Mouse (Mus musculus) cerebral cortex, adult 2 months (tissue): Measurements from ENCODE around the gene March11.

Source experiments
- WGBS: fragments of 180-500 bp; shearing (Covaris S2); methylation state at CpG from one replicate; pipeline ENCODE4 v1.1.7; 2018; 5-methylcytosine and 5-hydroxymethylcytosine counted together

Gene March11

DNA sequence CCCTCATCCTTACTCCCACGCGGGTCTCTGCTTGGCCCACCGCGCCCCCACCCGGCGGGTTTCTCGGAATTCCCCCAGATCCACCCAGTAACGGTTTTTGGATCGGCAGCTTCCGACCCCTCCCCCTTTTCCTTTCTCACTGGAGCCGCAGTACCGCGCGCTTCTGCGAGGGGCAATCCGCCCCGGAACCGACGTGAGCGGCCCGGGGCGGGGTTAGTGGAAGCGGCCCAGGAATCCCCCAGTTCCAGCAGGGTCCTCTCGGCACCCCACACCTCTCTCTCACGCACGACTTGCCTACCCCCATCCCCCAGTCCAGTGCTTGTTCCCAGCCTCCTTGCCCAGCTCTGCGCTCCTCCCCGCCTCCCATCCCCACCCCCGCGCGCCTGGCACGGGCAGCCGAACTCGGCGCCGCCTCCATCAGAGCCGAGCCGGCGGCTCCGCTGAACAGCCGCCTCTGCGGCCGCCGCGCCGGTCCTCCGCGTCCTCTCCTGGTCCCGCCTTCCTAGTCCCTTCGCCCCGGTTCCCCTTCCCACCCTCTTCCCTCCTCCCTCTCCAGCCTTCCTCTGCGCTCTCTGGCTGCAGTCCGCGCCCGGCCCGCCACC lies at the start of gene March11:
Gene March11, plus strand, starts transcription at position 420 of the 602 bp plus-strand sequence.
- WGBS: 1% methylated on average over 53 of the region's 56 CpGs

DNA sequence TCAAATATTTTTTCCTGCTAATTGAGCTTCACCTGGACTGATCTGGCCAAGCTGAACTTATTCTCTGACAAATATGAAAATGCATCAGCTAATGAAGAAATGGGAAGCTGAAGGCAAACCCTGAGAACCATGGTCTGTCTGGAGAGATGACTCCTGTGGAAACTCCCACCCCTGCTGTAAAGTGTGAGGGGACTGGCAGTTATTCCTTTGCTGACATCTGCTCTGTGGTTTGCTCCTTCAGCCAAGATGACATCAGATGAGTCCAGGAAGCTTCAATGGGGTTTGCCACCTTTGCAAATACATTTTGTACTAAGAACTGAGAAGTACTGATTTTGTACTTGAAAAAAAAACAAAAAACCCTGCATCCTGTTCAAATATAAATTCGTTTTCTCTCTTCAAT lies 46.5 kb upstream of the March11 start:
- 50% methylated on average over 1 of the region's 1 CpGs for WGBS

DNA sequence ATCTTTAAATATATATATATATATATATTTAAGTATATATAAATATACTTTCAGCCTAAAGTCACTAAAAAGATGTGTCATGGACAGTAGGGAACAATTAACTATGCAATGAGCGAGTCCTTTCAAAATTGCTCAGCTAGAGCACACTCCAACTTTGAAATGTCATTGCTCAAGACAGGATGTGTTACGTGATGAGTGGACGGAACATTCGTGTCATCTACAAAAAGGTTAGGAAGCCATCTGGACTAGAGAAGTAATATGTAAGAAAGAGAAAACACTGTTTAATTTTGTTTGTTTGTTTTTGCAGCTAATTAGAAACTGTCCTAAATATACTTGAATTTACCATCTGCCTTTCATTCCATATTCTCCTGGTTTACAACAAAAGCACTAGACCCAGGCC lies 39.3 kb upstream of the March11 start:
- 78% methylated on average over 4 of the region's 4 CpGs for WGBS

DNA sequence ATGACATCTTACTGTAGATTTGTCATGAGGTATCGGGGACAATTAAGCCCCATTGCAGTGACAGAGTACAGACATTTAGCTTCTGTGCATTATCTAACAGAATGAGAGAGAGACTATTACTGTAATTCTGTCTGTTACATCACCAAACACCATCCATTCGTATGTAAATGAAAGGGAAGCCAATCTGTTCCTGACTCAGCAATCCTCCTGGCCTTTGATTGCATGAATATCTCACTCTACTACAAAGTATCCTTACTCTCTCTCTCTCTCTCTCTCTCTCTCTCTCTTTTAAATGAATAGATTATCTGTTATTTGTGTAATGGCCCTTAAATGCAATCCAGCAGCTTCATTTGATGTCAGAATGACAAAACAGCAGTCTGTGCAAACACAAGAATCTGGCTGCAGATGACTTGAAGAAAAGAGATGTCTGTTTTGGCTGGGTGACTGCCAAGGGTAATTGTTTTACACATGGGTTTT lies 32.8 kb upstream of the March11 start:
- WGBS: 40% methylated on average over 2 of the region's 2 CpGs

DNA sequence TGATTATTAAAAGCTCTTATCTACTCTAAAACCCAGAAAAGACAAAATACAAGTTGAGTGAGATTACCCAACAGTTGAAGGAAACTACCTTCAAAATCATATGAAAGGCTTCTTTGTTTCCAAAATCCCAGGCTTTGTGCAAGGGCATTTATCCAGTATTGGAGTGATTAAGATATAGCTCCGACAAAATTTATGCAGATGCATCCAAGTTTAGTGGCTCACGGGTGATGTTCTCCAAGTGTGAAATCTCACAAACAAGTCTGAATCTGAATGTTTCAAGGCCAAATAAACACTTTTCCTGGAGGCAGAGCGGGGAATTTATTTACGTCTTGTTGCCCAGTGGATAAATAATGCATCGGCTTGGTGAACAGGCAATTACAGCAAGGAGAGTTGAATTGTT lies 32.2 kb upstream of the March11 start:
- WGBS: 46% methylated on average over 5 of the region's 5 CpGs

DNA sequence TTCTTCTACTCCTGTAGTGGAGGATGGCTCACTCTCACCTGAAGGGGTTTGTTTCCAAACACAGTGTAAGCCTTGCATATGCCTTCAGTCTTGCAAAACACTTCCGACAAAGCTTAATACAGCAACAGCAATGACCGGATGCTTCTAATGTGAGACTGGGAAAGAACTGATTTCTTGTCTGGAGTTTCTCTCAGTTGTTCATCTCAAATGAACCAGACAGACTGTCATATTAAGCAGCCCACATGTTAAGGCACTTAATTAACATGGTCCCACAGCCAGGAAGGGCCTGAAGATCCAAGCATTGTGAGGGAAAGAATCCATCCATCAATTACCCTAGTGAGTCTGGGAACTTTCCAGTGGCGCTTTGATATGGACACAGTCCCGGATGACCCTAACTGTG lies 17.0 kb upstream of the March11 start:
- 92% methylated on average over 4 of the region's 4 CpGs for WGBS

DNA sequence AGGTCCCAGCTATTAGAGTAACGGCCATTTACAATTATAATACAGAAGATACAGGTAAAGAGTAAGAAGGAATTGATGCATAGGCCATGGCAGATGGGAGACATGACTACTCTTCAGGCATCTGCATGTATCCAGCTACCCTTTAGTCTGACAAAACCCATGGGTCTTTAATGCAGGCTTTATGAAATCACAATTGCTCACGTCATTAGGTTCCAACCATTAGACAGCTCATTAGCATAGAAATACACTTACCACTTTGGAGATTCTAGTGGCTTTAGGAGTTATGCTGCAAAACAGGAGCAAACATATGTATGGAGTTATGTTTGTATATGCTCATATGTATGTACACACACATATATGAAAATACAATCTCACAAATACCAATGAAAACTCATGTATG lies 16.0 kb upstream of the March11 start:
- 78% methylated on average over 2 of the region's 2 CpGs for WGBS

DNA sequence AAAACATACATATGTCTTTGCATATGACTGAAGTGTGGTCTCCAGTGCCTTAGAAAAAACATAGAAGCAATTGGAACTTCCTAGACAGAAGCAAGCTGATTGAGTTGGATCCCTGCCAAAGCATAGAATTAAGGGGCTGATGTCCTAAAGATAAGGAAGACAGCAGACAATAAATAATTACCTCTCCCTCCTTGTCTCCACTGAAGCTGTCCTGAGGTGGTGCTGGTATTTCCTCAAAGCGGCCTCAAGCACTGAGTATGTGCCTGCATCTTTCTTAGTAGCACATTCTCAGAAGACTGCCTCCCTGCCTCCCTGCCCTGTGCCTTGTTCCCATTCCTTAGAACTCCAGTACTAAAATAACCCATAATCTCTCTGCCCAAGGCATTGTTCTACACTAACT lies 15.6 kb upstream of the March11 start:
- WGBS: 75% methylated on average over 1 of the region's 1 CpGs

DNA sequence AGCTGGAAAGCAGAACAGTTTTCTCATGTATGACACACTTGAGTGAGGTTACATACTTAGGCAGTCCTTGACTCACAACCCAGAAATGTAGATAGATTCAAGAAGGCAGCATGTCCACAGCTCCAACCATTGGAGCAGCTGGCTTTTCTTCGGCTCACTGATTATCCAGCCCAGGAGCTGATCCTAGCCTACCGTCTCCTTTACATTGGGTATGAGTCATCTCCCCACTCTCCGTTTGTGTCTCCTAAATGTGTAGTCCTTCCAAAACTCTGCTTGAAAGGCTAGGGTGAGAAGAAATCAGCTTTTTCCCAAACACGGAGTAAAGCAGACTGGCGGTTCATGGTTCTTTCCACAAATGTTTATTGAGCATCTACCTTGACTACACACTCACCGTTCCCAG lies 10.2 kb upstream of the March11 start:
- 65% methylated on average over 6 of the region's 6 CpGs for WGBS

DNA sequence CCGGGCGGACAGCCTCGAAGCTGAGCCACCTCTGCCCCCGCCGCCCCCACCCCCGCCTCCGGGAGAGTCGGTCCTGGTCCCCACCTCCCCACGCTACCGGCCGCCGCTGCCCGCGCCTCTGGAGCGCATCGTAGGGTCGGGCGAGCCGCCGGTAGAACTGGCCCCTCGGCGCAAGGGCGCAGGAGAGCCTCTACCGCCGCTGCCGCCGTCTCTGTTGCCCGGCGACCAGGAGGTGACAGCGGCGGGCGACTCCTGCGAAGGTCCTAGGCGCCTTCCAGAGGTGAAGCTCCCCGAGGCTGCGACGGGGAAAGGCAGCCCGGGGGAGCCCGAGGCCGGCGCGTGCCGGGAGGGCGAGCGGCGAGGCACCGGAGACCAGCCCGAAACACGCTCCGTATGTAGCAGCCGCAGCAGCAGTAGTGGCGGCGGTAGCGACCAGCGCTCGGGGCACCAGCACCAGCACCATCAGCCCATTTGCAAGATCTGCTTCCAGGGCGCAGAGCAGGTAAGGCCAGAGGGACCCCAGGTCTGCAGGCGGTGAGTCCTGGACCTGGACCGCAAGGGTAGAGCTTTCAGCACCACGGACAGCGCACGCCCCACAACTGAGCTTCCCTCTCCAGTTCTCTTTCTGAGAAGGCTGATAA lies 563 bp downstream of the March11 start:
- under 1% methylated on average over 61 of the region's 62 CpGs for WGBS

DNA sequence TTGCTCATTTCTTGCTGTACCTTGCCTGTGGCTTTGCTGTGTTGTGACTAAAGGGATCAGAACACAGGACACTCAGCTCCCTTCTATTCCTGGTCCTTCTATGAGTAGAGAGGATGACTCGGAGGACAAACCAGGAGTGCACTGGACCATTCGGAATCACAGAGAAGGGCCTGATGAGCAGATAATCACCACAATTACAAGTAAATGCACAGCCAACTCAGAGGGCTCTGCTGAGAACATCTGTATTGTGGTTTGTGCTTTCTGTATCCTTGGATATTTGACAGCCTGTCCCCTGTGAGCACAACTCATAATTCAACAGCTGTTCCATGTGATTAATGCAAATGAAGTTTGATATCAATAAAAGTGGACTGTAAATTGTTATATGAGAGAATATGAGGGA lies 11.0 kb downstream of the March11 start:
- 81% methylated on average over 2 of the region's 2 CpGs for WGBS

DNA sequence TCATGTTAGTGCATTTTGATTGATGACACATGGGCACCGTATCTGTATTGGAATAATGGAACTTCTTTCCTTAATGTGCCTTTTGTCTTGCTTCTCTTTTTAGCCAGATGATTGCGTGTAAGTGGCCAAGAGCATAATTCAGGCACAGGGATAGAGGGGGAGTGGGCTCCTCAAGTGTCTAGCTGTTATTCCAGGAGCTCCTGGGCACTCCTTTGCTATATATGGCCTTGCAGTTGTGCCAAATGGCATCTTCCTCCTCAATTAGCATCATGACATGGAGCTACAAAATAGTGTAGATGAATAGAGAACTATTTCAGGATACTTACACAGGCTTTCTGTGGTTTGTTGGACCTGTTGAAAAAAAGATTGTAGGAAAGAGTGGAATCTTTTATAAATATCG lies 11.6 kb downstream of the March11 start:
- whole genome bisulfite sequencing: 76% methylated on average over 3 of the region's 3 CpGs

DNA sequence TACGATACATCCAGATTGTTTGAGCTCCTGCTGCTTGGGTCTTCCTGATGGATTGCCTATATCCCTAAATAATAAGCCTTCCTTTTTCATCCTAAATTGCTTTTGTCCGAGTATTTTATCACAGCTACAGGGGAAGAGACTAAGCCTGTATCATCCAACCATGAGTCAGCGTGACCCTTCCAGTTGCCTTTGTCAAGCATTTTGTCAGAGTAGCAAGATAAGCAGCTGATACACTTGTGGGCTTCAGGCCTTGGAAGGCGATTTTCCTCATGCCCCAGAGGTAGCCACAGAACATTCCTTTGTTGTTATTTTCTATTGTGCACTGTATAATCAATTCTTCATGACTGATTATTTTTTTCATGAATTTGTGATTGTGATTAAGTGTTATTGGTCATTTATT lies 14.0 kb downstream of the March11 start:
- 89% methylated on average over 4 of the region's 4 CpGs for WGBS

DNA sequence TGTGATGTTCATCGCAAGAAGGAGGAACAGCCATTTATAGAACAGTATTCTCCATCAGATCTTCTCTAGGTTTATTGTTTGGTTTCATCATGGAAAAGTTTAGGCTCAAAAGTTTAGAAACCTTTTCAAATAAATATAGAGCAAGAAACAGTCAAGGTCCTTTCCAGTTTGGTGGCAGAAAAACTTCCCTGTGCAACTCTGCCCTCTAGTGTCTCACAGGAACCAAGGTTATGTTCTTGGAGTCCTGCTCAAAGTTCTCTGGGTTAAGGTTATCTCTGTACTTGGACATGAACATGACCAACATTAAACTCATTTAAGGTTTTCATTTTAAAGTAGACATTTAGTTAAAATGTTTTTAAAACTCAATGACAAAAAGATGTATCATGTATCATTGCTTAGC lies 18.3 kb downstream of the March11 start:
- 57% methylated on average over 1 of the region's 1 CpGs for WGBS

DNA sequence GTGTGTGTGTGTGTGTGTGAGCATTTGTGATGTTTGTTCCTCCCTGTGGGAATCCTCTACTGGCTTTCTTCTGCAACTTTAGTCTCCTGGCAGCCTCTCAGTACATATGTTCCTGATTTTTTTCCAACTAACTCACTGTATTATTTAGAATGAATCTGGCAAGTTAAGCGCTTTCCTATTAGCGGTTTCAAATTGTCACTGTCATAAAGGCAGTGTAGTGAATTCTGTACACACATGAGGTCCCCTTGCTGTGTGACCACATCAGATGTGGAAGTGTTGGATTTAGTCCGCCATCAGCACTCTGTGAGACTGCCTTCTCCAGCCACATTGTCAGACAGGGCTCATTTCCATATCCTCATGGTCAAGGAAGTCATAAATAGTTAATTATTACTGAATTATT lies 26.9 kb downstream of the March11 start:
- 64% methylated on average over 3 of the region's 3 CpGs for WGBS

DNA sequence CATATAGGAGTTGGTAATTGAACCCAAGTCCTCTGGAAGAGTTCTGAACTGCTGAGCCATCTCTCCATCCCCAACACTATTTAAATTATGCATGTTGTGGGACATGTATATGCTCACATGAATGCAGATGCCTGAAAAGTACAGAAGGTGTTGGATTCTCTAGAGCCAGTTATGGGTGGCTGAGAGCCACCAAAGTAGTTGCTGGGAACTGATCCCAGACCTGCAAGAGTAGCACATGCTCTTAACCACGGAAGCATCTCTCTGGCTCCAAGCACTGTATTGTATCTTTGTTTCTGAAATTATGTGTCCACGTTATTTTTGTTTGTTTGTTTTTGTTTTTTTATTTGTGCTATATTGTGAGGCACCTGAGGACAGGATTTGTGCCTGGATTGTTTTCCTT lies 28.9 kb downstream of the March11 start:
- 46% methylated on average over 2 of the region's 2 CpGs for WGBS

DNA sequence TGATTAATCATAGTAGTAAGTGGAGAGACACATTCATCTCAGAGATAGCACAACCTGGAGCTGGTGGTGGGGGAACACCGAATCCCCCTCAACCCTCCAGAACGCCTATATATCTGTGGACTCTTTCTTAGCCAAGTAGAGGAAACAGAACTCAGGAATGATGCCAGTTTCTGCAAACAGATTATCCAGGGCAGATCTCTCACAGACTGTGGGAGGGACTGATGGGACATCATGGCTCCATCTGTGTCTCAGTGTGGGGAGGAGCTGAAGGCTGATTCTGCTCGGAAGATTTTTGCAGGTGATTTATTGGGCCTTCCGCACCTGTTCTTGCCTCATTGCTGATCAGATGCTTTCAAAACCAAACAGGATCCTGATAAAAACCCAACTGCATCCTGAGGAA lies 29.5 kb downstream of the March11 start:
- WGBS: 58% methylated on average over 4 of the region's 4 CpGs

DNA sequence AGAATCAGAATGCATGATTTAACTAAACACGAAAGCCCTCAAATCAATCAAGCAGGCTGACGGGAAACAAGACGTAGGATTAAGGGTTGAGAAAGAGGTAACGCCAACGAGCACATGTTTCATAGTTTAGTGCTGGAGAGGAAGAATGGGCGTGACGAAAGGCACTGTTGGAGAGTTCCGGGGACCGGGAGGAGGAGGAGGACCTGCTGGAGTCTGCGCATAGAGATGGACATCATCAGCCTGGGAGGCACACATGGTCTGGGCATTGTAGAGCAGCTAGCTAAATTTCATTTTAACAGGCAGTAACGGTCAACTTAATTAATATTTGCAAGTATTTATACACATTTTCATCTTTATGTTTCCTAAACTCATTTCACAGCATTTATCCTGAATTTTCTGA lies 31.6 kb downstream of the March11 start:
- WGBS: 79% methylated on average over 11 of the region's 11 CpGs

DNA sequence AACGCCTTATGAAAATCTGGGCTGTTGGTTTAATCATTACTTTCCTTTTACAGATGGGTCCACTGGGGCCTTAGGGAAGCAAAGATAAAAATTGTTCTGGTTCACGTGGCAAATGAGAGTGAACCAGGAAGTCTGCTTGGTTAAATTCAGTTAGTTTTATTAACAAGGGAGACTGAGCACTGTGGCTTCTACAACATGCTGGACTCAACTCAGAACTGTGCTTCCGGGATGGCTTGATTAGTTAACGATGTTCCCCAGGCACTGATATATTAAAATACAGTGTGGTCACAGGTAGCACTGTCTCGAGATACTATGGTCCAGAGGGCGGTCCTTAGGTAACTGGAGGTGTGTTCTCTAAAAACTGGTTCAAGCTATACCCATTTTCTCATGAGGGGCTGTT lies 32.1 kb downstream of the March11 start:
- WGBS: 86% methylated on average over 6 of the region's 6 CpGs

DNA sequence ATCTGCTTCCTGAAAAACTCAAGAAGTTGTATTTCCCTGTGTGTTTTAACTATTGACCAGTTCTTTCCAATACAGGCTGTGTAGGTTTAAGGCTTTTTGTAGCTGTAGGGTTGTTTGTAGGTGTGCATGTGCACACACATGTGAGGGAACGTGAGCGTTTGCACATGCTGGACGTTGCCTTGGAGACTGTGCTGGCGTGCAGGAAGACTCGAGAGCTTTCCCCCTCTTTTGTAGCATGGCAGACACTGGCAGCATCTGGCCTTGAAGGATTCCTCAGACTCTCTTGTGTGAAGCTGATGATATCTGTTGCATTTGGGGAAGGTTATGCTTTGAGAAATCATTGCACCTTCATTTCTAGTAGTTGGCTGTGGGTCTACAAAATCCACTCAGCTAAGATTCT lies 35.5 kb downstream of the March11 start:
- WGBS: 67% methylated on average over 5 of the region's 5 CpGs

DNA sequence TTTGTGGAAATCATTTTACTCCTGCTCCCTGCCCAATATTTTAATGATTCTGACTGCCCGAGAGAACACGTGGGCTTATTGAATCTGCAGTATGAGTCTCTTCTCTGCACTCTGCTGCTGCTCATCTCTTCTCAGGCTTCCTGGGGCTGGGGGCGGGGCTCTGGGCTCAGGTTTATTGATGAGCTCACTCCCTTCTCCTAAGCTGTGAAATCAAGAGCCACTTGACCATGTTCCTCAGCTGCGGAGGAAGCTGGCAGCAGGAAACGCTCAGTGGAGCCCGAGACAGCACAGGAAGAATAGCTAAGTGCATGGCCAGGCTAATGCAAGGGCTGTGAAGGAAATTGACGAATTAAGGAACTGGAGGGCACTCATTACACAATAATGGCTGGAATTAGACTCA lies 56.5 kb downstream of the March11 start:
- 31% methylated on average over 7 of the region's 7 CpGs for WGBS

DNA sequence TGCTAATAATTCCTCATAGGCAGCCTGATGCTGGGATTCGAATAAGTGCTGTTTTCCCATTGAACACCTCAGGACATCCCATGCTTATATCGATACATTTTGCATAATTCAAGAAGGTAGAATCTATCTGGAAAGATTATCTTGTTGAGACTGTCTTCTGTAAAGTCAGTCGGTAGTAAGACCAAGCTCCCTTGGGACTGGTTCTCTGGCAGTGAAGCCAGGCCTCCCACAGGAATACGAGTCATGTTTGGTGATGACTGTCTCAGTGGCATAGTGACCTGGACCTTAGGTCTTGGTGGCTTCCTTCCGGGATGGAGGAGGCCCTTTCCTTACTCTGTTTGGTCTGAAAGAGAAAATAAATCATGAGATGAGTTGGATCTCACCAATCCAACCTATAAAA lies 57.7 kb downstream of the March11 start:
- 89% methylated on average over 5 of the region's 5 CpGs for WGBS

DNA sequence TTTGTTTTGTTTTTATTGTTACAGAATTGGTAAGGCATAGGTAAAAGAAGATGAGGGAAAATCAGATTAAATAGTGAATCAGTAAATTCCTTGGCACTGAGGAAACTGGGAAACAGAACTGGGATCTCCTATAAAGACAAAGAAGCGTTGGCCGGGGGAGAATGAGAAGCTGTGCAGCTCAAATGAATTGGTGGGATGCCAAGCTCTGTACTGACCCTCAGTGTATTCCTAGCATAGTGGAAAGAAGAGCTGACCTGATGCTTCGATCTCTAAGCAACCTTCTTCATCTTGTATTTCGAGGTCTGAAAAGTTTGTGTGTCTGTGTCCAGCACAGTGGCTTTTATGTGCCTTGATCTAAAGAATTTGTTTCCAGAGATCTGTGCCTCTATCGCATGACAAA lies 64.9 kb downstream of the March11 start:
- WGBS: 75% methylated on average over 5 of the region's 5 CpGs

DNA sequence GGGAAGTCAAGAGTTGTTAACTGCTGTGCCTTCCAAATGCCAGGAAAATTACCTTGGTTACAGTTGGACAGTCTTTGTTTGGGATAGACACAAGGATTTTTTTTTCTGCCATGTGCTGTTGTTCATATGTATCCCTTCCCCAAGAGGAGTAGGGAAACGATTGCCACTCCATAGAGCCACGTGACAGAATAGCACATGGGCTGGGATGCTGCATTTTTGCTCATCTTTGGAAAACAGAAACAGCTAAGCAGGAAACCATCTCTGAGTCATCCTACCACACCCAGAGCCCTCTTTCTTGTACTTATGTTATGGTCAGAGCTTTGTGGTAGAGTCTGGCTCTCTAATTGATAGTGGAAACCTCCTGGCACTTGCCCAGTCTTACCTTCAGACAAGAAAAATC lies 65.4 kb downstream of the March11 start:
- 30% methylated on average over 2 of the region's 2 CpGs for WGBS
